Mouse (Mus musculus) kidney, adult 18-20 months (tissue): ENCODE measurements around the gene Dnajc7.
A peak's percentile ranks its signal among the peaks of the same experiment; 100 is the strongest.
"Not testable (repeated sequence)": the region's sequence is repeated elsewhere in the genome, so short reads cannot be mapped to it uniquely, and the experiment has no call there.

ENCODE experiments used
- DNase-seq: peaks from one replicate; pipeline ENCODE4 v3.0.0; 2021

Dnajc7 gene

DNA sequence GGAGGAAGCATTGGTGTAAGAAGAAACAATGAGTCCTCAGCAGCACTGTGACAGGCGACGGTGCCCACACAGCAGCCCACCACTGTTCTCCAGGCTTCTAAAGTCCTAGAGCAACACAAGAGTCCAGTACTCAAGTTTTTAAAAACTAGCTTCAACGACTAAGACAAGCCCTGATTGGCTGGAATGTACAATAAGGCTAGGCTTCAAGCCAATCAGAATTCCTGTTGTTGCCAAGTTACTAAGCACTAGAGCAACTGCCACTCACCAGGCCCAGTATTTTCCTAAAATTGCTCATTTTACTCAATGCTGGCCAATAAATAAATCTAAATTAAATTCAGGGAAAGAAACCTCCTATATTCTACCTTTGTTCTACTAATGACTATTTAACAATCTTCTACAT, 6.7 kb downstream of the Dnajc7 start:
- DNase-seq, result no peak

DNA sequence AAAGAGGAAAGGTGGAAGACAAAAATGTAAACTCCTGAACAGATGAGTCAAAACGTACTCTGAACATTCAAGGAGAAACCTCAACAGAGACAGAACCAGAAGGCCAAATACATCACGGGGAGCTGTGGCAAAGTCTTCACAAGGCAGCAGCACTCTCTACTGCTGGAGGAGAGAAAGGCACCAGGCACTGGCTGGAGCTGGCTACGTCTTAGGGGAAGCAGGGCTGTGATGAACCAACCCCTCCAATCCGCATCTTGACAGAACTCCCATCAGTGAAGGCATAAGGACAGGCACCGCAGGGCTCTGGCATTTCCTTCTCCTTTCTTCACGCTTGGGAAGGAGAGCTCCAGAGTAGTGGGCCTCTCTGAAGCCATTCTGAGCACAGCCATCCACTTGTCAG, 8.3 kb downstream of the Dnajc7 start:
- DNase-seq, result no peak

DNA sequence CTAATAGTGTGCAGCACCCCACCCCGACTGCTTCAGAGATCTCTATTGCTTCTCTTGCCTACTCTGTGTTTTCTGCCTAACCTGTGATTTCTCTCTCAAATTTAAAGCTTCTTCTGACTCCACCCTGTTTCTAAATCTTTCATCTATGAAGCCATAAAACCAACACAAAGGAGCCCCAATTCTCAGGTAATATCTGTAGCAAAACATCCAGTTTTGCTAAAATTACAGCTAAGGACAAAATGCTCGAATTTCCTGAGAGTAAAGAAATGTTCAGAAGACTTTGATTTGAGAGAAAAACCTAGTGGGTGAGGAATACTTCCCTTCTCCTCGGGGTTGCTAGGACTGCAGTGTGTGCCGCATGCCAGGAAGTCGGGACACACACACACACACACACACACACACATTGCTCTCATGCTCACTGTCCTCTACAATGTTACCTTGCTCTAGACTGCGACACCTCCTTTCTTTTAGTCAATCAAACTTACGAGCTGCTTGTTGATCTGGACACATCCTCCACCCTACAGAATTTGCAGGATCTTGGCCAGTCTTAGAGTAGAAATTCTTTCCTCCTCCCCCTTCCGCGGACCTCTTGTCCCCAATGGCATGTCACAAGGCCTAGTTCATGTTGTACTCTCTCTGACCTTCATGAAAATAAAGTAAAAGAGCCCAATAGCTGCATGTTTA, 9.8 kb downstream of the Dnajc7 start:
- DNase-seq, result peak; percentile 49

DNA sequence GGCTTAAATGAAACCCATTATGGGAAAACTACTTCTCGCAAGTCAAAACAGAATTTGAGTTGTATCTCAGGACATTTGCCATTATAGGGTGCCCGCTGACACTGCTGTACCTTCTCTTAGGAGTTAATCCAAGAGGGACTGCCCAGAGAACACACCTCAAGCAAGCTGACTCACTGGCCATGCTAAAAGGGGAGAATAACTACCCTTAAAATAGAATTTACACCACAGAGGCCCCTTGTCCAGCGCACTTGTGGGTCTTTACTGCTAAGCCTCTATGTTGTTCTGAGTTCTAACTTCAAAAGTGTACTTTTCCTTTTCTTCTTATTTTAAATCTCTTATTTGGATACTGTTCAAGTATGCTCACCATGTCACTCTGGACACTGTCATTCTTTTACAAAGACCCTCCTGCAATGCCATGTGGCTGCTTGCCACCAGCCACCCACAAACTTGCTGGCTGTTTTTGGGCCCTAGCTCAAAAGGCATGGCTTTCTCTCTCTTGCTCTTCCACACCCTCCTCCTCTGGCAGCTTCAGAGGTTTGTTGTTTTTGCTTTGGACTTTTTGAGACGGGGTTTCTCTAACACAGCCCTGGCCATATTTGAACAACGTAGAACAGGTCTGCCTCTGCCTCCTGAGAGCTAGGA, 10.5 kb downstream of the Dnajc7 start:
- no peak for DNase-seq

DNA sequence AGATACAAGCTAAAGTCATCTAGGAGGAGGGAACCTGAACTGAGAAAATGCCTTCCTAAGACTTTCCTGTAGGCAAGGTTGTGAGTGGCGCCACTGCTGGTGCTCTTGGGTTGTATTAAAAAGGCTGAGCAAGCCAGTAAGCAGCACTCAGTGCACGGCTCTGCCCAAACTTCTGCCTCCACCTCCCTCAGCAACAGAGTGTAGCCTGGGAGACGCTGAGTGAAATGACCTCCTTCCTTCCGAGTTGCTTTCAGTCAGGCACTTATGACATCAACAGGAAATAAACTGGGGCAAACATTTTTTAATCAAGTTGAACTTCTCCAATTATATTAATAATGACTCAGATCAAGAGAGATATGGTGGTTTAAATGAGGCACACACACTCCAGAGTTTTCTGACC, 11.2 kb downstream of the Dnajc7 start:
- DNase-seq, result no peak

DNA sequence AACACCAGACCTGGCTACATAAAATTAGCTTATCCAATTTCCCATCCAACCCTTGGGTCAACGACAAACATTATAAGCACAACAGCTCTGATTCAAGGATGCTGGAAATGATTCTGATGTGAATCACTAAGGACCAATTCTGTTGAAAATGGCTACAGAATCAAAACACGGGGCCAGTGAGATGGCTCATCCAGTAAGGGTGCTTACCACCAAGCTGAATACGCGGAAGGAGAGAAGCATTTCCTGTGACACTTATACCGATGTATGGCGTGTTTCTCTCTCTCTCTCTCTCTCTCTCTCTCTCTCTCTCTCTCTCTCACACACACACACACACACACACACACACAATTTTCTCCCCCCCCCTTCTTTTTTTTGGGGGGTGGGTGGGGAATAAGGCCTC, 12.8 kb downstream of the Dnajc7 start:
- no peak for DNase-seq

DNA sequence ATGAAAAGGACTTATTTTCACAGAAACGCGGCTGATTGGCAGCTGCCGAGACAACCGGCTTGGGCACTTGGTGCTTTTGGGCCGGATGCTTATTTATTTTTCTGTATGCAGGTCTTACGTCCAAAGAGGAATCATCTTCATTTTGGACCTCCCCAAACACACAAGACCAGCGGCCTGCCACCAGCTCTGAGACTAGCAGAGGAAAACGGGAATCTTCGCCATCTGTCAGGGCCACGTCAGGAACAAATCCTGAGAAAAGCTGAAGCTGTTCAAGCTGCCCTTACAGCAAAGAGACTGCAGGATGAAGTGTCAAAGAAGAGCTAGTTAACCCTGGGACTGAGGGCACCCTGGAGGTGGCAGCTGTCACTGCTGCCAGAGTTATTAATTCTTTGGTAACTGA, 14.5 kb downstream of the Dnajc7 start:
- DNase-seq, result no peak

DNA sequence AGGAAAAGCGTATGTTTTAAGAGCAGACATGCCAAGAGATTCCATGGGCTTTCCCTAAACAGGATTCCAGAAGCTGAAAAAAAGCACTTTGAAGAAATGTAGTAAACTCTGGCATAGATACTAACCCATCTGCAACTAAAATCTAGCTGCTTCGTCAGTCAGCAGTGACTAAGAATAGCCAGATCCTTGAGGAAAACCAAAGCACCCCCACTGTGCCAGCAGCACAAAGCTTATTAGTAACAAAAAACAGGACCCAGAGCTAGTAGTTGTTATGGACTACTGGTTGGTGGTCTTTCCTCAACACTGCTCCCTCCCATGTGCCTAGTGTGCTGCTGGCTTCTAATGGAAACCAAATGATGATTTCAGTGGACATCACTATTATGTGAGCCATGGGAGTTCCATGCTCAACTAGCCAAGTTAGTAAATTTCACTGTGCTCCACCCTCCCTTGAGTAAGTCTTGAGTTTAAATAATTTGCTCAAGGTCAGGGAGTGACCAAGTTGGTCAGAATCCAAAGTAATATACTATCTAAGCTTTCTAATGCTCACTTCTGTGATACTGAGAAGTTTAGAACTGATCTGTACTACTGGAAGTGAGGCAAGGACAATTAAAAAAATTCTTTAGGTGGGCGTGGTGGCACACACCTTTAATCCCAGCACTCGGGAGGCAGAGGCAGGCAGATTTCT, 15.5 kb downstream of the Dnajc7 start:
- DNase-seq, result no peak

DNA sequence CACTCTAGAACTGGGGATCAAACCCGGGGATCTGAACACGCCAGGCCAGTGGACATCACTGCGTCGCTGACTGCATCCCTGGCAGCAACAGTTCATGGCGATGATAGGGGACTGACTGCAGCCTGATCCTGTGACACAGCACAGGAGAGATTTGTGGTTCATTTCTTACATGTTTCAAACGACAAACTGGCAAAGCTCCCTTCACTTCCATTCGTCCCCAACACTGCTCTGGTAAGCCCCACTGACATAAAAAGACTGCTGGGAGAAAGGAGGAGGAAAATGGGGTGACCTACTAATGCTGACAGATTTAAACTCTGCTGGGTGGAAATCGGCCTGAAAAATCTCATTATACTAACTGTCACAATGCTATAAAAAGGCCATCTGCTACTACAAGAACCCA, 16.2 kb downstream of the Dnajc7 start:
- no peak for DNase-seq

DNA sequence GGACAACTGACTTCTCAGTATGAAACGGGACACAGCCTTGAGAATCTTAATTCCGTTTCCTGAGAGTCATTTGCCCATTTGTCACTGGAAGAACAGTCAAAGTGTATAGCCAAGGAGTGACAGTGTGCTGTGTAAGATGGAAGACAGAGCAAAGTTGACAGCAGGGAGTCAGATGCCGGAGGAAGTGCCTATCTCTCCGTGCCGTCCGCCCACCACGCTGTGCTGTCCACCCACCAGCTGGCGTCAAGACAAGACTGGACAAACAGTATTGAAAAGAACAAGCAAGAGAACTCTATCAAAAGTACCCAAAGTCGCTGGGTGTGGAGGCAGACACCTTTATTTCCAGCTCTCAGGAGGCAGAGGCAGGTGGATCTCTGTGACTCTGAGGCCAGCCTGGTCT, 16.8 kb downstream of the Dnajc7 start:
- no peak for DNase-seq

DNA sequence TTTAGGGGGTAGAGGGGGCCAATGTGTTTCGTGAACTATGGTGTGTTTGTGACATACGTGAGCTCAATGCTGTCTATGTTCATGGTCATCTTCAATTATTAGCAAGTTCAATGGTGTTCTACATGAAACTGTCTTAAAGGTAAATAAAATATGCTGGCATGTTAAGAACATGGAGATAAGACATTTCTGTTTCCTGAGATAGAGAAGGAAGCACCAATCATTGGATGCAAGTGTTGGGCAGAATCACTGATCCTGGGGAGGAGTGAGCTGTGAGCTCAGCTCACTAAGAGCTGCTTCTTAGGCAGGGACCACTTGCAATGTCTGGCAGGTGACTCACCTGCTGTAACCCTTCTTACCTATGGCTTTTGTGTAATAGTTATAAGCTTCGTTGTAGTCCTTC, 18.6 kb downstream of the Dnajc7 start:
- DNase-seq, result no peak

DNA sequence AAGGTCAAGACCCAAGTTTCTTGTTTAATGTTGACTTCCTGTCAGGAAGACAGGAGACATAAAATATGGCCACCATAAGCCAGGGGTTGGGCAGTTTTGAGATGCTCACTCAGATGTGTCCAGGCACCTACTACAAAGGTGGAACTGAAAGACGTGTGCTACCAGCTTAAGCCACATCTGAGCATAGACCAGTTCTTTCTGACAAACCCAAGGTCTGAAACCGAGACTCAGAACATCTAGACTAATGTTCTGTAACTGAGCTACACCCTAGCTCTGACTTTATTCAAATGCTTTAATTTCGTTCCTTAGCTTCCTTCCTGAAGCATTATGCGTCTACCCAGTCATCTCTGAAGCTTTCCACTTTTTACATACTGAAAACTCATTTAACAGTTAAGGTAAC, 21.9 kb downstream of the Dnajc7 start:
- no peak for DNase-seq

DNA sequence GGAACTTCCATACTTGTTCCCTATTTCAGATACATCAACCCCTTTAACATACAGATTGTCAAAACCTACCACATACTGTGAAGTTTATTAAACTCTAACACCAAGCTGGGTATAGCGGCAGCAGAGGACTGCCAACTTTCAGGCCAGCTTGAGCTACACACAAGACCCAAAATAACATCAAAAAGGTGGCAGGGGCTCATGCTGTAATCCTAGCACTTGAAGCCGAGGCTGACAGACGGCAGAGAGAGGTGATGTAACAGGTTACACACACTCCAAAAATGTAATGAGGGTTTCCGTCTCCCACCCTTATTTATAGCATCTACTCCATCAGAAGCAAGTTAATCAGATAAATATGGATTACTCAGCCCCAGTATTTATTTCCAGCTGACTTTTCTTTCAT, 24.4 kb downstream of the Dnajc7 start:
- no peak for DNase-seq

DNA sequence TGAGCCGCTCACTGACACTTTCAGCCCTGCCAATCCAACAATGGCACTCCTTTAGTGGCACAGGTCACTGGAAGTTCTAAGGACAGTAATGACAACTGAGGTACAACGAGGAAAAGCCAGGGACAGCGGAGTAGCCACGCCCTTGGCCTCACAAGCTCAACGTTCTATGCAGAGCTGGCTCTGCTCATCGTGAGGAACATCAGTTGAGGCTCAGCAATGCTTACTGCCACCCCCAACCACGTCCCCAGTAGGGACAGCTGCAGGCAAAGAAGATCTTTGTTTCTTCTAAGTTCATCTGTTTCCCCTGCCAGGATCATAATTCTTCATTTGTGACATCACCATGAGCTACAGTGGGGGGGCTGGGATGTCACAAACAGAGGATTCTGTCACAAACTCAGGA, 25.4 kb downstream of the Dnajc7 start:
- no peak for DNase-seq

DNA sequence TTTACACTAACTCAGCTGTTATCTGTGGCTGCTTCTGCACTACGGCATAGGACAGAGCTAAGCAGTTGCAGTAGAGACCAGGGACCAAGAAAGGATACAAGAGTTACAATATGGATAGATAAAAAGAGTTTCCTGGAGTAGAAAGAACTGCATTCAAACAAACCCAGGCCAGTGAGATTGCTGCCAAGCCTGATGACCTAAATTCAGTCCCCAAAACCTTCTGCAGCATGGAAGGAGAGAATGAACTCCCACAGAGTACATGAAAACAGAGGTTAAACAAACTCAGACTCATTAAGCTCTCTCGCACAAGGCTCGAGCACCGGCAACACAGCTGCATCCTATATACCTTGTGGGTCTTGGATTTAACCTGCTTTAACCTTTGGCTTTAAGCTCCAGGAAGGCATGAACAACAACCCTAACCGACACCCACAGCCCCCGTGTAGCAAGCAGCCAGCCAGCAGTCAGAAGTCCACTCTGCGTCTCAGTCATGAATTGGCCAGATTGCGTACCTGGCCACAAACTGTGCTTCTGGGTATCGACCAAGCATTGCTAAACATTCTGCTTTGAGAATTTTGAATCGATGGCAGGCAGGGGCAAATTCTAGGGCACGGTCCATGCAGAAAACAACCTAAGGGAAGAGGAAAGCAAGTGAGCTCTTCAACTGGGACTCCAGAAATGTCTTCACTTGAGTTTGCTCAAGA, 27.5 kb downstream of the Dnajc7 start:
- DNase-seq, result no peak

DNA sequence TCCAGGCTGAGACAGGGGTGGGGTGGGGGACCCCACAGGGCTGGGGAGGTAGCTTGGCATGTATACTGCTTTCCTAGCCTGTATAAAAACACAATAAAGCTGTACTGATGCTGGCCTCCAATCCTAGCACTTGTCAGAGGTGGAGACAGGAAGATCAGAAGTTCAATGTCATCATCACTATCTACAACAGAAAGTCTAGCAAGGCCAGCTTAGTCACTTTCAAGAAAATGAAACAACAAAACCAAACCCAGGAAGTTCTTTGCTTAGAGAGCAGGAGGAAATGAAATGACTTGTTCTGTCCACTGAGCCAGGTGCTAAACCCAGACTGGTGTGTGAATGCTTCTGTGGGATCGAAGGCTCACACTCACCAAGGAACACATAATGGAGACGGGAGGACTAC, 31.5 kb downstream of the Dnajc7 start:
- DNase-seq, result no peak

DNA sequence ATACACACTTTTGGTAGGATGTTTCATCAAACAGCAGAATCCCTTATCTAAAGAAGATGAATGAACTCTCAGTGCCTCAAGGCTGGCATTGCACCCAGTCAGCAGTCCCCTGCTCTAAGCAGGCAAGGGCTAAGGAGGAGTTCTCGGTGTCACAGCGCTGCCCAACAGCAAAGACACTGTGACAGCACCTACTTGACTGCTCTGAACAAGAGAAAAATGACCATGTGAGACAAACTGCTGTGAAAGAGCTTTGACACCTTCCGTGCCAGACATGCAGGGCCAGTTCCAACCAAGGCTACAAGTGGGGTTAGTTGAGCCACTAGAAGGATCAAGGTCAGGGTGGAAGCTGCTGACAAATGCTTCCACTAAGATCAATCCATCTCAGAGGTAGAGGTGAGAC, 34.8 kb downstream of the Dnajc7 start:
- DNase-seq, result no peak

DNA sequence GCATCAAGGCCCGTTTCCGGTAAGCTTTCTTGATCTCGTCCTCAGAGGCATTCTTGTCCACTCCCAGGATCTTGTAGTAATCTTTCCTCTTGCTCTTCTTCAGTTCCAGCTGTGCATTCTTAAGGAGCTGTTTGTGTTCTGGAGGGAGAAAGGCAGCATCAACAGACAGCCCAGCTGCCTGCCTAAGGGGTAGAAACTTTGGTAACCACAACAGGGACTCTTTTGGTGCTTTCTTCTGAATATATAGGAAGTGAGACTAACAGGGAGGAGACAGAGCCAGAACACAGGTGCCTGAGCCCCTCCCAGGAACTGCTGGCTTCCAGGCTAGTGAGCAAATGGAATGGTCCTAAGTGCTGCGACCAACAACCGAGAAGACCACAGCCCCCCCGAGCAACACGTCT, 35.4 kb downstream of the Dnajc7 start:
- no peak for DNase-seq

DNA sequence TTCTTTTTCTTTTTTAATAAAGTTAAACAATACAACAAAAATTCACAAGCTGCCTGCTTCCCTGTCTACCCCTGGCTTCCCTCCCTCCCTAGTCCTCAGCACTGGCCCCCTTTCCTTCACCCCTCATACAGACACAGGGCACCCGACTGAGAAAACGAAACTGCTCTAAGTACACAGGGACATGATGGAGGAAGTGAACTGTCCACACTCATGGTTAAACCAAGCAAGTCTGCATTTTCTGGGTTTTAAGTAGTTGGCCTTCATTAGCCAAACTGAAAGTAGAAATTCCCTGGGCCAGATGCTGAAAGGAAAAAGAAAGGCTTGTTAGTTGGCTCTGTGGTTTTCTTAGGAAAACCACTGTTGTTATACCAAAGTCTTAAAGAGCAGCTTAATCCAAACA, 37.1 kb downstream of the Dnajc7 start:
- DNase-seq, result no peak

DNA sequence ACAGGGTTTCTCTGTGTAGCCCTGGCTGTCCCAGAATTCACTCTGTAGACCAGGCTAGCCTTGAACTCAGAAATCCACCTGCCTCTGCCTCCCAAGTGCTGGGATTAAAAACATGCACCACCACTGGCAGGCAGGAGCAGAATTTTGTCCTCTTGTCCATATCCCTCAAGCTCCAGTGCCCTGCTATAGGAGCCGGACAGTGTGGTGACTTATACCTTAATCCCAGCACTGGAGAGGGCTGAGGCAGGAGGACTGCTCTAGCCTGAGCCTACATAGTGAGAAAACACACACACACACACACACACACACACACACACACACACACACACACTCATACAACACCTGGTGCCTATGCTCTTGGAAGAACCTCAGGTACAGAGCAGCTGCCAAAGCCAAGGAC, 37.6 kb downstream of the Dnajc7 start:
- not testable (repeated sequence) for DNase-seq

DNA sequence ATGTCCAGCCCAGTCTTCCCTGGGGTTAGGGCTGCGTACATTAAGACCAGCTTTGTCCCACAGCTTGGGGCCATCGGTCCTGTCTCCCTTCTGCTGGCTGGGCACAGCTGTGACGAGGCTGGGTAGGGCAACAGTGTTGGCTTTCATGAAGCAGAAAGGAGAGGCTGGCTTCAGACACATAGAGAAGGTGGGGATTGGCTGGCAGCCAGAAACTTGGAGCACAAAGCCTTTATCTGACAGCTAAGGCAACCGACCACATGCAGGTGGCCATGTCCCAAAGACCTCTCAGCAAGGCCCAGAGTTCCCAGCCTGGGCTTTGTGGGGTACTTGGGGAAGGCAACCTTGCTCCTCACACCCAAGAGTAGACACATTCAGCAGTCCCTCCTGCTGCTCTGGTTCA, 38.2 kb downstream of the Dnajc7 start:
- DNase-seq, result no peak

DNA sequence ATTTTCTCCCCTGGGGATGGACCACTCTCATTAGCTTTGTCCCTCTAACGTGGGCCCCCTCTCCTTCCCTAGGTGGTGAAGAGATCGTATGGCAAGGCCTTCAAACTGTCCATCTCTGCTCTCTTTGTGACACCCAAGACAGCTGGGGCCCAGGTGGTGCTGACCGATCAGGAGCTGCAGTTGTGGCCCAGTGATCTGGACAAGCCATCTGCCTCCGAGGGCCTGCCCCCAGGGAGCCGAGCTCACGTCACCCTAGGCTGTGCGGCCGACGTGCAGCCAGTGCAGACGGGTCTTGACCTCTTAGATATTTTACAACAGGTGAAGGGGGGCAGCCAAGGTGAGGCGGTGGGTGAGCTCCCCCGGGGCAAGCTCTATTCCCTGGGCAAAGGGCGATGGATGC, 39.7 kb downstream of the Dnajc7 start:
- DNase-seq, result no peak

DNA sequence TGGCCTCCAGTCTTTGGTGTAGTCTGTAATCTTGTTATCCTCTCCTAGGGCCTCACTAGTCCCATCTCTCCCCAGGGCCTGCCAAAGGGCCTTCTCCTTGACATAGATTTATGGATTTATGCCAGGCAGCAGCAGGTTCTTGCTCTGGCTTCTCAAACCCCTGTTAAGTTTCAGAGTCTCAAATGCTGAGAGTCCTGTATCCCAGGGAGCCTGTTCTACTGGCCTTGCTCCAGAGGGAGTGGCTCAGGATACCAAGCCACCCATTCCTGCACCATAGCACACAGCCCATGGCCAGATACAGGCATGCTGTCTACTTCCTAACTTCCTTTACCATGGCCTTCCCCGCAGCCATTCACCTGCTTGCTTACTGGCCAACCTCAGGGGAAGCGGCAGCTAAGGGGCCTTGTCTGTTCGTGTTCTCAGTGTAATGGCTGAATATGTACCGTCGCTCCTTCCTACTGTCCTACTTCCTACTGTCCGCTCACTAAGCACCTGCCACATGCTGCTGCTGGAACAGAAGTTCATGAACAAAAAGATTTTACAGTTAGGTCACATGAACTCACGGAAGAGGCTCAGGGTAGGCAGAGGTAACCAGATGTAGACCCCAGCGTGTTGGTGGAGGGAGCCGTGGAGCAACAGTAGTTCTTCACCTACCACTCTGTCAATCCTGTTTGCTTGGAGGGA, 40.7 kb downstream of the Dnajc7 start:
- DNase-seq, result no peak
